Mouse (Mus musculus) subcutaneous adipose tissue, adult 2 months (tissue): ENCODE measurements around the gene Vmp1. TPM values are rescaled to one million over a fixed set of nuclear protein-coding genes. Genes with fewer than 3 reads are reported as not detected.

Source experiments
- polyA plus RNA-seq: library from polyadenylated mRNA; depleted of rRNA; stranded (reverse); fragments of >200 nt; gene quantifications from 2 replicates; pipeline ENCODE4 v1.2.3, GENCODE M21; 2012; ENCODE audit warnings: low replicate concordance; rRNA removed

Gene Vmp1
- polyA plus RNA-seq, result 74.6 and 74.9 TPM in 2 replicates

GRCm38 (mm10) chr11:86683395-86684125 is at the start of gene Vmp1, which contains the start of gene Ptrh2:
Gene Vmp1, minus strand, starts transcription at chr11:86683836.
Gene Ptrh2, plus strand, starts transcription at chr11:86683985.

GRCm38 (mm10) chr11:86544639-86545299 is 138.9 kb downstream of the Vmp1 start, which contains the start of the genes Rps6kb1 and Tubd1:
Gene Rps6kb1, minus strand, starts transcription at chr11:86544805.
Gene Tubd1, plus strand, starts transcription at chr11:86544991.

Other genes with a start within 250 kb of the Vmp1 start
- 10.4 and 13.2 TPM in 2 replicates for gene Rnft1, start 199.2 kb downstream of the Vmp1 start, polyA plus RNA-seq
- 10.1 and 11.7 TPM in 2 replicates for gene Rps6kb1, start 139.0 kb downstream of the Vmp1 start, polyA plus RNA-seq
- gene Tubd1, start 138.8 kb downstream of the Vmp1 start, polyA plus RNA-seq, result 5.9 and 8.0 TPM in 2 replicates
- gene Ptrh2, start 149 bp upstream of the Vmp1 start, polyA plus RNA-seq, result 4.8 and 7.7 TPM in 2 replicates
- gene Cltc, start 73.7 kb upstream of the Vmp1 start, polyA plus RNA-seq, result 108 and 118 TPM in 2 replicates
- 5.2 and 7.8 TPM in 2 replicates for gene Dhx40, start 123.9 kb upstream of the Vmp1 start, polyA plus RNA-seq